Mouse (Mus musculus) layer of hippocampus, adult 11-12 months (tissue): ENCODE data around the gene Lrrc45.
"Not testable (repeated sequence)": the region's sequence is repeated elsewhere in the genome, so short reads cannot be mapped to it uniquely, and the experiment has no call there.

Experiments
- DNase-seq: peaks from one replicate; pipeline ENCODE4 v3.0.0; 2022; ENCODE audit warnings: low spot score

Lrrc45 gene

GRCm38 (mm10) chr11:120713580-120714518 is at the start of gene Lrrc45, which contains the start of gene Cenpx:
Lrrc45 (plus strand) TSS chr11:120713925.
Cenpx (minus strand) TSS chr11:120713738.
- peak; percentile 98 for DNase-seq

GRCm38 (mm10) chr11:120665406-120665805 is 48.3 kb upstream of the Lrrc45 start:
- DNase-seq: no peak

GRCm38 (mm10) chr11:120666617-120667016 is 47.1 kb upstream of the Lrrc45 start:
- no peak for DNase-seq

DNA sequence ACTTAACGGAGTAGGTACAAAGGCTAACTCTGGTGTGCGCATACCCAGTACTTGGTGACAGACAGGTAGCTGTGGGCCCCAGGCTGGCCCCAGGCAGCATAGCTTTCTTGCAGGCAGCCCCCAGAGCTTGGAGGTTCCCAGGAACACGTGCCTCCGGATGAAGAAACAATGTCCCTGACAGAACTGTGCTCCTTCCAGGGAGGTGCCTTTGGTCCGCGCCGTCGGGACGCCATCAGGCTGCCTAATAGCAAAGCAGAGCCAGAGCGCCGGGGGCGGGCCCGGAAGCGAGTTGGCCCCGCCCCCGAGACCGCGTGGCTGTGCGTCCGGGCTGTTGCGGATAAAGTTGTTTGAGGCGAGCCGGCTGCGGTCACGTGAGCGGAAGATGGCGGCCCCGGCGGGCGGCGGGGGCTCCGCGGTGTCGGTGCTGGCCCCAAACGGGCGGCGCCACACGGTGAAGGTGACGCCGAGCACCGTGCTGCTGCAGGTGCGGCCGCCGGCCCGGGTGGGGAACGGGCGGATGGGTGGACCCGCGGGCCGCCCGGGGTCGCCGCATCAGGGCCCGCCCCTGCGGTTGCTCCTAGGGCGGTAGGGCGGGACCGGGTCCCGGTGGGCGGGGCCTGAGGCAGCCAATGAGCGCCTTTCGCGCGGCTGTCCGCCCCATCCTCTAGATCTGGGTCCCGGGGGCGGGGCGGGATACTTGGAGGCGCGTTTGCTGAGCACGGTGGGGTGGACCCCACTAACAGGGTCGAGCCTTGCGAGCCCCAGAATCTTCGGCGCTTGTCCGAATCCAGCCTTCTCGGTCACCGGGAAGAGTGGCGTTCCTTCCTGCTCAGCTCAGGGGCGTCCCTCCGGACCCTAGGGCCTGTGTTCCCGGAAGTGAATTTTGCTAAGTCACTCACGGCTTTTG is 40.8 kb upstream of the Lrrc45 start, which contains the start of gene Aspscr1:
TSS of gene Aspscr1 (plus strand) at position 287 of the 907 bp plus-strand sequence.
- DNase-seq: peak; percentile 93

GRCm38 (mm10) chr11:120673594-120674122 is 40.1 kb upstream of the Lrrc45 start:
- DNase-seq: no peak

GRCm38 (mm10) chr11:120675875-120676274 is 37.9 kb upstream of the Lrrc45 start:
- not testable (repeated sequence) for DNase-seq

DNA sequence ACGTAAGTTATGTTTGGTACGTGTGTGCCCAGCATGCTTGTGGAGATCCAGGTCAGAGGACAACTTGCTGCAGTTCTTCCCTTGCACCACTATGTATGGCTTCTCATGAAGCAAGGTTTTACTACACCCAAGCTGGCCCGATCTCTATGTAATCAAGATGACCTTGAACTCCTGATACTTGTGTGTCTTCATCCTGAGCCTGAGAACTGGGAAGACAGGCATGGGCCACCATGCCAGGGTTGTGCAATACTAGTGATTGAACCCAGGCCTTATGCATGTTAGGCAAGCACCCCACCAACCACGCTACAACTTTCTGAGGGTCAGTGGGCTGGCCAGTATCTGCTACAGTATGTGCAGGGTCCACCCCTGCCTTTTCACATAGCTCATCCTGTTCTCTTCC is 36.8 kb upstream of the Lrrc45 start:
- DNase-seq: no peak

DNA sequence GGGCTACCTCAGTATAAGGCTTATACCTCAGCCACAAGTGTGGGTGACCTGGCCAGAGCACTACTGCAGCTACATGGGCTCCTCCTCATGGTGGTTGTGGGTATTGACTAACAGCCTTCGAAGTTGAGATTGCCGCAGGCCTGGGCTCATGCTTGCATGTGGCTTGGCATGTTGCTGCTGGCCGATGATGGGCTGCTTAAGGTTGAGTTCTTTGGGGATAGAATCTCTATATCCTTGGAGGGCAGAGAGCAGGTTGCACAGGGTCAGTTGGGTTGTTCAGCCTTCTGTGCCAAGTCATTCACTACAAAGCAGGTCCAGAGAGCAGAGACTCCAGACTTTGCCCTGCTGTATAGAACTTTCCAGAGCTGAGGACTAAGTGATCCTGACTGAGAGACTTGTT is 33.8 kb upstream of the Lrrc45 start:
- DNase-seq: no peak

DNA sequence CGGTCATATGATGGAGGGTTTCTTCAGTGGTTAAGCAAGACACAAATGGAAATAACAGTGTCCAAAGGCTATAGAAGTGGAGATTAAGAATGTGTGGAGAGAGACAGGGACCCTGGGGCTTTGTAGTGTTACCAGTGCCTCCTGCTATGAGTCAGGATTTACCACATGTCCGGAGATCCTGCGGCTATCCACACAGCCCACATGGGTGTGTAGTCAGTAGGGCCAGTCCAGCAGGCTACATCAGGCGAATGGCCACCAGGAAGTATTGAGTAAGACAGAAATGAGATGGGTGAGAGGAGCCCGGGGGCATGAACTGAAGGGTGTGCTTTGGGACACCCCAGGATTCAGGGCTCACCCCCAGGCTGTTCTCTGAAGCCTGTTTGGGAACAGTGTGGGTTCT is 31.0 kb upstream of the Lrrc45 start:
- DNase-seq: no peak

- no peak for DNase-seq
Observed at GRCm38 (mm10) chr11:120683536-120683935, 30.2 kb upstream of the Lrrc45 start.

- DNase-seq: no peak
Observed at GRCm38 (mm10) chr11:120684086-120684485, 29.6 kb upstream of the Lrrc45 start.

GRCm38 (mm10) chr11:120684660-120685059 is 29.1 kb upstream of the Lrrc45 start:
- no peak for DNase-seq

DNA sequence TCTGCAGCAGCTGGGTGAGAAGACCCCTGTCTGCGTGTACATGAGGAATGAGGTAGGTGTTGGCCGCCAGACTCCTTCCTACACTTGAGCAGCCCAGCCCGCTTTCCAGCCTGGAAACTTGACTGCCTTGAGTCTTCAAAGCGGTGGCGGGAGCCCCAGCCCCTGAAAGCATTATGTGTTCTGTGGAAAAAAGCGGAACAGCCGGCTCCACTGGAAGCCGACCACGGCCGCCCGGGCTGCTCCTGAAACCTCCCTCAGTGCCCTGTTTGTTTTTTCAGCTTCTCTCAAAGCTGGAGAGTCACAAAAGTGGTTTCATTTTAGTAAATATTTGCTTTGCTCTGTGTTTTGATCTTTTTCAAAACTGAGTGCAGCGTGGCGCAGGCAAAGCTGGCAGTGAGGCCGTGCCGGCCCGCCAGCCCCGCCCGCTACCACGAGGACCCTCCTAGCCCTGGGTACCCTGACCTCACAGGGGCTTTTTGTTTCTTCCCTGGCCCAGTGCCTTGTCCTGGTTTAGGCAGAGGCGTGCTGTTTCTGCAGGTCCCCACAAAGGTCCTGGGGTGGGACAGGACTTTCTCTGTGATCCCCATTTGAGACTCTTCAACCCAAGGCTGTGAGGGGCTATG is 27.0 kb upstream of the Lrrc45 start:
- DNase-seq: no peak

GRCm38 (mm10) chr11:120689365-120689764 is 24.4 kb upstream of the Lrrc45 start:
- DNase-seq: no peak

DNA sequence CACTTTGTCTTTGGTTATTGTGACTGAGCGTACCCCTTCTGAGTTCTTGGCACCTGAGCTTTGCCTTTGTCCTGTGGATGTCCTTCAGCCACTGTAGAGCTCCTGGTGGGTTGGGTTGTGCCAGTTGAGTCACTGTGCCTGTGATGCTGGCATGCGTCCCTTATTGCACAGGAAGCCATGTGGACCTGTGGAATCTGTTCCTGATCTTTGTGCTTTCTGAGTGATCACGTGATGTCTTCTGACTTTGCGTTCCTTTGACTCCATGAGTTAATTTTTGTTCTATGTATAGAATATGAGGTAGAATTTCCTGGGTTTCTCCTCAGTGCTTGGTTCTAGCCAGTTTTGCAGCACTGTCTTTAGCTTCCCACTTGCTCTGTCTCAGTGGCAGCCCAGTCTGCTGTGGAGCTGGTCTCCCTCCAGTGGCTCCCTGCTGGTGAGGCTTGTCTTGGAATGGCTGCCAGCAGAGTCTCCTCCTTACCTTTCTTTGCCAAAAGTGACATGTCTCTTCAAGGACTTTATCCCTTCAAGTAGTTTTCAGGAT is 21.2 kb upstream of the Lrrc45 start:
- DNase-seq: no peak

GRCm38 (mm10) chr11:120693461-120693860 is 20.3 kb upstream of the Lrrc45 start:
- DNase-seq: no peak

- DNase-seq: no peak
Observed at GRCm38 (mm10) chr11:120695184-120695583, 18.5 kb upstream of the Lrrc45 start.

DNA sequence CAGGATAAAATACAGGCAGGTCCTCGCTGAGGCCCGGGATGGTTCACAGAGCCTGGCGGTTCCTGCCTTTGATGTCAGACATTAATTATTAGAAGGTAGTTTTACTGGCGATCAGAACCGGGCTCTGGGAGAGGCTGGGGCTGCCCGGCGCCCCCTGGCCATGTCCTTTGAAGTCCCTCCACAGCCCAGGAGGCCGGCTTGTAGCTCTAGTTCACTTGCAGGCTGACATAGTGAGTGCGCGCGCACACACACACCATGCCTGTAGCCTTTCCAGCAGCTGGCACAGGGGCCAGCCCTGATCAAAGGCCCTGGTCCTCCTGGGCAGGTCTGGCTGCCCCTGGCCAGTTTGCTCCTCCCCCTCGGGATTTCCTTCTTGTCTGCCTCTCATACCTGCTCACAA is 18.1 kb upstream of the Lrrc45 start:
- DNase-seq: no peak

DNA sequence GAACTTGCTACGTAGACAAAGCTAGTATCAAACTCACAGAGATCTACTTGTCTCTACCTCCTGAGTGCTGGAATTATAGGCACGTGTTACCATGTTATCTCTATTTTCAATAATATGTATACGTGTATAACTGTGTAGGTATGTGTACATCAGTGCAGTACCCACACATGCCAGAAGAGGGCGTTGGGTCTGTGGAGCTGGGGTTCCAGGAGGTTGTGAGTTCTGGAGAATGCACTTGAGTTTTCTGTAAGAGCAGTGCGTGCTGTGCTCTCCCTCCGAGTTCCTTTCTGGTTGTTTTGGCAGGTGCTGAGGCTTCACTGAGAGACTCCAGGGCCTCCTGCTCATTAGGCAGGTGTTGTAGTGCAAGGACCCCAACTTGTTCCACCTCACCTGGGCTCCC is 17.2 kb upstream of the Lrrc45 start:
- no peak for DNase-seq

- DNase-seq: no peak
Observed at GRCm38 (mm10) chr11:120697741-120698140, 16.0 kb upstream of the Lrrc45 start.

GRCm38 (mm10) chr11:120703696-120704454 is 9.8 kb upstream of the Lrrc45 start:
- DNase-seq: no peak
